Mouse (Mus musculus): Measurements from ENCODE around the gene Xrcc6. TPM values are rescaled to one million over a fixed set of nuclear protein-coding genes. Genes with fewer than 3 reads are reported as not detected.

Xrcc6 gene
- polyA plus RNA-seq, 1 experiment = 37.4 TPM

- no peak for TF ChIP-seq POLR2A (IDR thresholded peaks at IDR 0.05; ENCODE audit: low read depth, low read length)
- no peak for TF ChIP-seq CTCF (IDR thresholded peaks at IDR 0.05; ENCODE audit: borderline replicate concordance, insufficient read depth, low read length)
- no peaks in the 10 kb centered on the region for H3K4me1 ChIP-seq (ENCODE audit: control insufficient read depth, insufficient read depth, low read length)
- no peak overlapping the region for H3K27ac ChIP-seq (ENCODE audit: insufficient read depth, low read length)
- no peak overlapping the region for H3K4me3 ChIP-seq (ENCODE audit: insufficient read depth, low read length)
Observed at GRCm38 (mm10) chr15:82035904-82036689, 48.5 kb downstream of the Xrcc6 start.

- Histone ChIP-seq H3K27ac (ENCODE audit: insufficient read depth, low read length) (no peak overlapping the region), H3K4me1 (ENCODE audit: control insufficient read depth, insufficient read depth, low read length) (peaks cover 3% of the 10 kb centered on the region; the same call in 1 of the 2 replicates), H3K4me3 (ENCODE audit: insufficient read depth, low read length) (no peak overlapping the region)
- TF ChIP-seq POLR2A (IDR thresholded peaks at IDR 0.05; ENCODE audit: low read depth, low read length) = no peak
- peak; percentile 92 for TF ChIP-seq CTCF (IDR thresholded peaks at IDR 0.05; ENCODE audit: borderline replicate concordance, insufficient read depth, low read length)
Observed at GRCm38 (mm10) chr15:82040650-82041049, 53.0 kb downstream of the Xrcc6 start.

- TF ChIP-seq POLR2A (IDR thresholded peaks at IDR 0.05; ENCODE audit: low read depth, low read length) (no peak), CTCF (IDR thresholded peaks at IDR 0.05; ENCODE audit: borderline replicate concordance, insufficient read depth, low read length) (no peak)
- Histone ChIP-seq H3K4me3 (ENCODE audit: insufficient read depth, low read length) (no peak overlapping the region), H3K4me1 (ENCODE audit: control insufficient read depth, insufficient read depth, low read length) (peaks cover 4% of the 10 kb centered on the region; the same call in 1 of the 2 replicates), H3K27ac (ENCODE audit: insufficient read depth, low read length) (no peak overlapping the region)
Observed at GRCm38 (mm10) chr15:82044166-82044784, 56.6 kb downstream of the Xrcc6 start.

- Histone ChIP-seq H3K4me3 (ENCODE audit: insufficient read depth, low read length) (peak overlapping the region; percentile 99), H3K4me1 (ENCODE audit: control insufficient read depth, insufficient read depth, low read length) (peaks cover 4% of the 10 kb centered on the region; the same call in 1 of the 2 replicates), H3K27ac (ENCODE audit: insufficient read depth, low read length) (no peak overlapping the region)
- TF ChIP-seq CTCF (IDR thresholded peaks at IDR 0.05; ENCODE audit: borderline replicate concordance, insufficient read depth, low read length) (no peak), POLR2A (IDR thresholded peaks at IDR 0.05; ENCODE audit: low read depth, low read length) (no peak)
Observed at GRCm38 (mm10) chr15:82046246-82046891, 58.7 kb downstream of the Xrcc6 start.

- H3K4me3 ChIP-seq (ENCODE audit: insufficient read depth, low read length) = peak within 1 kb of the TSS; percentile 99
- TF ChIP-seq POLR2A (IDR thresholded peaks at IDR 0.05; ENCODE audit: low read depth, low read length) = peak; percentile 85
- TF ChIP-seq CTCF (IDR thresholded peaks at IDR 0.05; ENCODE audit: borderline replicate concordance, insufficient read depth, low read length) = no peak
Observed at GRCm38 (mm10) chr15:82047080-82047883, 59.6 kb downstream of the Xrcc6 start, which contains the start of gene Snu13. Snu13 (minus strand) TSS chr15:82047598.

GRCm38 (mm10) chr15:82052544-82052943 is 64.9 kb downstream of the Xrcc6 start:
- Histone ChIP-seq H3K4me3 (ENCODE audit: insufficient read depth, low read length) (no peak overlapping the region), H3K4me1 (ENCODE audit: control insufficient read depth, insufficient read depth, low read length) (no peaks in the 10 kb centered on the region), H3K27ac (ENCODE audit: insufficient read depth, low read length) (no peak overlapping the region)
- no peak for TF ChIP-seq POLR2A (IDR thresholded peaks at IDR 0.05; ENCODE audit: low read depth, low read length)
- TF ChIP-seq CTCF (IDR thresholded peaks at IDR 0.05; ENCODE audit: borderline replicate concordance, insufficient read depth, low read length) = no peak

More at GRCm38 (mm10) chr15:82047080-82047883, 59.6 kb downstream of the Xrcc6 start, which contains the start of gene Snu13:
- H3K27ac ChIP-seq (ENCODE audit: insufficient read depth, low read length) = 0 out of 2 replicates have a peak within 1 kb of the TSS, but pooled peaks have one; percentile 41
- peaks cover 4% of the 10 kb centered on the region; the same call in 1 of the 2 replicates for H3K4me1 ChIP-seq (ENCODE audit: control insufficient read depth, insufficient read depth, low read length)

- Histone ChIP-seq H3K4me1 (ENCODE audit: control insufficient read depth, insufficient read depth, low read length) (no peaks in the 10 kb centered on the region), H3K27ac (ENCODE audit: insufficient read depth, low read length) (no peak within 1 kb of the TSS), H3K4me3 (ENCODE audit: insufficient read depth, low read length) (no peak within 1 kb of the TSS)
- TF ChIP-seq POLR2A (IDR thresholded peaks at IDR 0.05; ENCODE audit: low read depth, low read length) (no peak), CTCF (IDR thresholded peaks at IDR 0.05; ENCODE audit: borderline replicate concordance, insufficient read depth, low read length) (no peak)
Observed at GRCm38 (mm10) chr15:82058719-82059201, 71.1 kb downstream of the Xrcc6 start, which contains the start of gene 4930407I10Rik. 4930407I10Rik (plus strand) TSS chr15:82059151.

- Histone ChIP-seq H3K4me1 (ENCODE audit: control insufficient read depth, insufficient read depth, low read length) (no peaks in the 10 kb centered on the region), H3K4me3 (ENCODE audit: insufficient read depth, low read length) (no peak overlapping the region), H3K27ac (ENCODE audit: insufficient read depth, low read length) (no peak overlapping the region)
- TF ChIP-seq CTCF (IDR thresholded peaks at IDR 0.05; ENCODE audit: borderline replicate concordance, insufficient read depth, low read length) (no peak), POLR2A (IDR thresholded peaks at IDR 0.05; ENCODE audit: low read depth, low read length) (no peak)
Observed at GRCm38 (mm10) chr15:82063909-82064308, 76.3 kb downstream of the Xrcc6 start.

GRCm38 (mm10) chr15:82065511-82065910 is 77.9 kb downstream of the Xrcc6 start:
- no peak overlapping the region for H3K27ac ChIP-seq (ENCODE audit: insufficient read depth, low read length)
- no peaks in the 10 kb centered on the region for H3K4me1 ChIP-seq (ENCODE audit: control insufficient read depth, insufficient read depth, low read length)
- no peak overlapping the region for H3K4me3 ChIP-seq (ENCODE audit: insufficient read depth, low read length)
- no peak for TF ChIP-seq CTCF (IDR thresholded peaks at IDR 0.05; ENCODE audit: borderline replicate concordance, insufficient read depth, low read length)
- no peak for TF ChIP-seq POLR2A (IDR thresholded peaks at IDR 0.05; ENCODE audit: low read depth, low read length)

All from embryonic fibroblast, embryonic 13.5 days (primary cell).